Mouse (Mus musculus) limb, embryonic 12.5 days (tissue): ENCODE data around the gene Utrn. TPM values are rescaled to one million over a fixed set of nuclear protein-coding genes. Genes with fewer than 3 reads are reported as not detected.
A peak's percentile ranks its signal among the peaks of the same experiment; 100 is the strongest.

Experiments used
- ATAC-seq: fragments of 200-750 bp; cut with Nextera tagmentation; 2 replicates; pipeline ENCODE4 v1.8.0; 2017; ENCODE audit warnings: low read depth, moderate TSS enrichment; ENCODE audit not compliant: insufficient number of reproducible peaks, insufficient read depth, low FRiP score, low TSS enrichment
- H3K27ac ChIP-seq: fragments of 300-500 bp; sonication (generic); 2 replicates; pipeline ENCODE4 v1.5.1; 2016; ENCODE audit warnings: mild to moderate bottlenecking, moderate library complexity
- H3K27me3 ChIP-seq: fragments of 300-500 bp; sonication (generic); 2 replicates; pipeline ENCODE4 v1.6.1; 2016; ENCODE audit warnings: mild to moderate bottlenecking, moderate library complexity
- H3K36me3 ChIP-seq: fragments of 300-500 bp; sonication (generic); 2 replicates; pipeline ENCODE4 v1.6.1; 2016; ENCODE audit warnings: mild to moderate bottlenecking, moderate library complexity
- H3K4me1 ChIP-seq: fragments of 300-500 bp; sonication (generic); replicated peaks from 2 replicates; pipeline ENCODE4 v1.6.1; 2016
- H3K4me2 ChIP-seq: fragments of 300-500 bp; sonication (generic); 2 replicates; pipeline ENCODE4 v1.6.1; 2016; ENCODE audit warnings: mild to moderate bottlenecking, moderate library complexity
- H3K4me3 ChIP-seq: fragments of 300-500 bp; sonication (generic); replicated peaks from 2 replicates; pipeline ENCODE4 v1.5.1; 2016; ENCODE audit warnings: mild to moderate bottlenecking
- H3K9ac ChIP-seq: fragments of 300-500 bp; sonication (generic); replicated peaks from 2 replicates; pipeline ENCODE4 v1.6.1; 2016; ENCODE audit warnings: mild to moderate bottlenecking, moderate library complexity
- H3K9me3 ChIP-seq: fragments of 300-500 bp; sonication (generic); 2 replicates; pipeline ENCODE4 v1.6.1; 2016; ENCODE audit warnings: mild to moderate bottlenecking, moderate library complexity
- WGBS: fragments of 180-500 bp; shearing (Covaris S2); methylation state at CpG from one replicate; pipeline ENCODE4 v1.1.7; 2016; 5-methylcytosine and 5-hydroxymethylcytosine counted together
- polyA plus RNA-seq: library from polyadenylated mRNA; unstranded; fragments of >200 nt; fragmentation: Nextera tagmentation; extraction: Ambion mirVana; gene quantifications from 2 replicates; pipeline ENCODE4 v1.2.1, GENCODE M21; 2016

Utrn gene
- polyA plus RNA-seq, 1 experiment from 2014 or later, result 62.1 TPM

GRCm38 (mm10) chr10:12729635-12730034 lies 139.5 kb downstream of the Utrn start:
- H3K9me3 ChIP-seq, result no peaks in the 10 kb centered on the region; the same call in 1 of the 2 replicates
- no peak overlapping the region for H3K4me3 ChIP-seq
- no peak overlapping the region for H3K4me2 ChIP-seq
- no peaks in the 10 kb centered on the region for H3K27me3 ChIP-seq
- H3K36me3 ChIP-seq, result peaks cover 26% of the 10 kb centered on the region
- ATAC-seq, result no peak
- H3K9ac ChIP-seq, result no peak overlapping the region
- WGBS, result 12% methylated on average over 1 of the region's 1 CpGs
- no peak overlapping the region for H3K27ac ChIP-seq
- H3K4me1 ChIP-seq, result peaks cover 13% of the 10 kb centered on the region

GRCm38 (mm10) chr10:12729033-12729432 lies 140.1 kb downstream of the Utrn start:
- Histone ChIP-seq H3K9ac (no peak overlapping the region), H3K27me3 (no peaks in the 10 kb centered on the region), H3K9me3 (no peaks in the 10 kb centered on the region), H3K36me3 (peaks cover 20% of the 10 kb centered on the region; the same call in 1 of the 2 replicates), H3K27ac (no peak overlapping the region), H3K4me2 (no peak overlapping the region), H3K4me3 (no peak overlapping the region), H3K4me1 (peaks cover 13% of the 10 kb centered on the region)
- WGBS, result 80% methylated on average over 5 of the region's 5 CpGs
- ATAC-seq, result no peak

GRCm38 (mm10) chr10:12727881-12728280 lies 141.3 kb downstream of the Utrn start:
- Histone ChIP-seq H3K36me3 (peaks cover 14% of the 10 kb centered on the region; the same call in 1 of the 2 replicates), H3K27me3 (no peaks in the 10 kb centered on the region), H3K4me2 (no peak overlapping the region), H3K4me1 (peaks cover 13% of the 10 kb centered on the region), H3K27ac (no peak overlapping the region), H3K4me3 (no peak overlapping the region), H3K9me3 (no peaks in the 10 kb centered on the region), H3K9ac (no peak overlapping the region)
- WGBS, result 93% methylated on average over 3 of the region's 3 CpGs
- ATAC-seq, result no peak

- Histone ChIP-seq H3K4me1 (peaks cover 13% of the 10 kb centered on the region), H3K9ac (no peak overlapping the region), H3K4me2 (0 out of 2 replicates have a peak overlapping the region, but pooled peaks have one; percentile 6), H3K27ac (no peak overlapping the region), H3K4me3 (no peak overlapping the region), H3K27me3 (no peaks in the 10 kb centered on the region), H3K36me3 (peaks cover 14% of the 10 kb centered on the region; the same call in 1 of the 2 replicates), H3K9me3 (no peaks in the 10 kb centered on the region)
- WGBS, result 55% methylated on average over 13 of the region's 13 CpGs
- no peak for ATAC-seq
Observed at GRCm38 (mm10) chr10:12726041-12726608, 143.0 kb downstream of the Utrn start.

- no peak overlapping the region for H3K4me3 ChIP-seq
- ATAC-seq, result no peak
- no peak overlapping the region for H3K9ac ChIP-seq
- 74% methylated on average over 14 of the region's 14 CpGs for WGBS
- no peak overlapping the region for H3K27ac ChIP-seq
- no peaks in the 10 kb centered on the region for H3K9me3 ChIP-seq
- no peaks in the 10 kb centered on the region for H3K27me3 ChIP-seq
- H3K36me3 ChIP-seq, result peaks cover 15% of the 10 kb centered on the region
- H3K4me1 ChIP-seq, result peaks cover 10% of the 10 kb centered on the region
- no peak overlapping the region for H3K4me2 ChIP-seq
Observed at GRCm38 (mm10) chr10:12724247-12725001, 144.7 kb downstream of the Utrn start.

GRCm38 (mm10) chr10:12723269-12723668 lies 145.9 kb downstream of the Utrn start:
- H3K9me3 ChIP-seq, result no peaks in the 10 kb centered on the region
- no peak overlapping the region for H3K4me2 ChIP-seq
- WGBS, result 61% methylated on average over 3 of the region's 3 CpGs
- H3K9ac ChIP-seq, result no peak overlapping the region
- H3K36me3 ChIP-seq, result peaks cover 14% of the 10 kb centered on the region
- ATAC-seq, result no peak
- no peak overlapping the region for H3K4me3 ChIP-seq
- H3K4me1 ChIP-seq, result peaks cover 10% of the 10 kb centered on the region
- H3K27ac ChIP-seq, result no peak overlapping the region
- no peaks in the 10 kb centered on the region for H3K27me3 ChIP-seq

- H3K27me3 ChIP-seq, result no peaks in the 10 kb centered on the region
- no peaks in the 10 kb centered on the region for H3K9me3 ChIP-seq
- no peak overlapping the region for H3K9ac ChIP-seq
- peaks cover 7% of the 10 kb centered on the region for H3K36me3 ChIP-seq
- ATAC-seq, result no peak
- H3K4me2 ChIP-seq, result no peak overlapping the region
- 77% methylated on average over 2 of the region's 2 CpGs for WGBS
- peaks cover 10% of the 10 kb centered on the region for H3K4me1 ChIP-seq
- H3K27ac ChIP-seq, result no peak overlapping the region
- no peak overlapping the region for H3K4me3 ChIP-seq
Observed at GRCm38 (mm10) chr10:12722111-12722510, 147.1 kb downstream of the Utrn start.

- WGBS, result 91% methylated on average over 8 of the region's 8 CpGs
- H3K4me2 ChIP-seq, result no peak overlapping the region
- no peaks in the 10 kb centered on the region for H3K9me3 ChIP-seq
- no peak for ATAC-seq
- no peaks in the 10 kb centered on the region for H3K27me3 ChIP-seq
- H3K4me1 ChIP-seq, result no peaks in the 10 kb centered on the region
- no peak overlapping the region for H3K9ac ChIP-seq
- no peak overlapping the region for H3K27ac ChIP-seq
- peaks cover 22% of the 10 kb centered on the region for H3K36me3 ChIP-seq
- no peak overlapping the region for H3K4me3 ChIP-seq
Observed at GRCm38 (mm10) chr10:12718386-12718785, 150.8 kb downstream of the Utrn start.

- no peak for ATAC-seq
- Histone ChIP-seq H3K27me3 (no peaks in the 10 kb centered on the region), H3K4me2 (no peak overlapping the region), H3K4me3 (no peak overlapping the region), H3K27ac (no peak overlapping the region), H3K9ac (no peak overlapping the region), H3K36me3 (peaks cover 31% of the 10 kb centered on the region), H3K4me1 (no peaks in the 10 kb centered on the region), H3K9me3 (no peaks in the 10 kb centered on the region)
- 86% methylated on average over 3 of the region's 3 CpGs for WGBS
Observed at GRCm38 (mm10) chr10:12717381-12717780, 151.8 kb downstream of the Utrn start.

- Histone ChIP-seq H3K9ac (no peak overlapping the region), H3K9me3 (no peaks in the 10 kb centered on the region), H3K27ac (no peak overlapping the region), H3K4me3 (no peak overlapping the region), H3K27me3 (no peaks in the 10 kb centered on the region), H3K36me3 (peaks cover 31% of the 10 kb centered on the region), H3K4me1 (0 out of 2 replicates have a peak, but pooled peaks cover 2% of the 10 kb centered on the region), H3K4me2 (no peak overlapping the region)
- ATAC-seq, result no peak
- WGBS, result 79% methylated on average over 5 of the region's 5 CpGs
Observed at GRCm38 (mm10) chr10:12716657-12717327, 152.4 kb downstream of the Utrn start.

GRCm38 (mm10) chr10:12713236-12713855 lies 155.8 kb downstream of the Utrn start:
- Histone ChIP-seq H3K4me2 (no peak overlapping the region), H3K36me3 (peaks cover 35% of the 10 kb centered on the region), H3K9ac (no peak overlapping the region), H3K4me3 (no peak overlapping the region), H3K4me1 (0 out of 2 replicates have a peak, but pooled peaks cover 4% of the 10 kb centered on the region), H3K27ac (no peak overlapping the region), H3K27me3 (no peaks in the 10 kb centered on the region), H3K9me3 (no peaks in the 10 kb centered on the region)
- no peak for ATAC-seq
- 93% methylated on average over 14 of the region's 14 CpGs for WGBS
